Mouse (Mus musculus) liver, embryonic 18 days (tissue): Measurements from ENCODE around the gene Olfr1185-ps1. TPM values are rescaled to one million over a fixed set of nuclear protein-coding genes. Genes with fewer than 3 reads are reported as not detected.

Experiments
- polyA plus RNA-seq: library from polyadenylated mRNA; depleted of rRNA; stranded (reverse); fragments of >200 nt; gene quantifications from 2 replicates; pipeline ENCODE4 v1.2.3, GENCODE M21; 2012; rRNA removed

Gene Olfr1185-ps1
- not detected in 2 replicates for polyA plus RNA-seq

GRCm38 (mm10) chr2:88493020-88493419 lies at the start of gene Olfr1185-ps1:
Gene Olfr1185-ps1 (plus strand): TSS chr2:88493320.

GRCm38 (mm10) chr2:88449031-88449430 lies 44.1 kb upstream of the Olfr1185-ps1 start, which contains the start of gene Gm13757:
Gene Gm13757 (minus strand): TSS chr2:88449131.

GRCm38 (mm10) chr2:88454567-88454966 lies 38.6 kb upstream of the Olfr1185-ps1 start, which contains the start of gene Olfr1183:
Gene Olfr1183 (plus strand): TSS chr2:88454867.

GRCm38 (mm10) chr2:88483298-88483697 lies 9.8 kb upstream of the Olfr1185-ps1 start, which contains the start of gene Olfr1184:
Gene Olfr1184 (plus strand): TSS chr2:88483598.

GRCm38 (mm10) chr2:88518251-88518650 lies 25.1 kb downstream of the Olfr1185-ps1 start, which contains the start of gene Olfr1186:
Gene Olfr1186 (plus strand): TSS chr2:88518551.

Other genes starting within 250 kb of the Olfr1185-ps1 start
- not detected in 2 replicates for gene Olfr1173, start 213.4 kb upstream of the Olfr1185-ps1 start, polyA plus RNA-seq
- gene Olfr1174-ps, start 178.2 kb upstream of the Olfr1185-ps1 start, polyA plus RNA-seq = not detected in 2 replicates
- not detected in 2 replicates for gene Olfr1175-ps, start 166.1 kb upstream of the Olfr1185-ps1 start, polyA plus RNA-seq
- not detected in 2 replicates for gene Olfr1176, start 156.6 kb upstream of the Olfr1185-ps1 start, polyA plus RNA-seq
- not detected in 2 replicates for gene Olfr1177-ps, start 146.8 kb upstream of the Olfr1185-ps1 start, polyA plus RNA-seq
- not detected in 2 replicates for gene Olfr1178, start 106.3 kb upstream of the Olfr1185-ps1 start, polyA plus RNA-seq
- not detected in 2 replicates for gene Olfr1179, start 86.9 kb upstream of the Olfr1185-ps1 start, polyA plus RNA-seq
- not detected in 2 replicates for gene Olfr1180, start 74.2 kb upstream of the Olfr1185-ps1 start, polyA plus RNA-seq
- gene Olfr1181, start 67.1 kb upstream of the Olfr1185-ps1 start, polyA plus RNA-seq = not detected in 2 replicates
- not detected in 2 replicates for gene Gm13757, start 44.2 kb upstream of the Olfr1185-ps1 start, polyA plus RNA-seq
- gene Olfr1183, start 38.5 kb upstream of the Olfr1185-ps1 start, polyA plus RNA-seq = not detected in 2 replicates
- gene Olfr1184, start 9.7 kb upstream of the Olfr1185-ps1 start, polyA plus RNA-seq = not detected in 2 replicates
- not detected in 2 replicates for gene Olfr1186, start 25.2 kb downstream of the Olfr1185-ps1 start, polyA plus RNA-seq
- not detected in 2 replicates for gene Olfr1188, start 63.6 kb downstream of the Olfr1185-ps1 start, polyA plus RNA-seq
- gene Olfr1189, start 93.1 kb downstream of the Olfr1185-ps1 start, polyA plus RNA-seq = not detected in 2 replicates
- not detected in 2 replicates for gene Olfr1191-ps1, start 147.2 kb downstream of the Olfr1185-ps1 start, polyA plus RNA-seq
- not detected in 2 replicates for gene Olfr1192-ps1, start 155.2 kb downstream of the Olfr1185-ps1 start, polyA plus RNA-seq
- not detected in 2 replicates for gene Olfr1193, start 182.3 kb downstream of the Olfr1185-ps1 start, polyA plus RNA-seq
- not detected in 2 replicates for gene Olfr1195, start 195.9 kb downstream of the Olfr1185-ps1 start, polyA plus RNA-seq
- gene Olfr1196, start 211.3 kb downstream of the Olfr1185-ps1 start, polyA plus RNA-seq = not detected in 2 replicates
- not detected in 2 replicates for gene Olfr1197, start 239.0 kb downstream of the Olfr1185-ps1 start, polyA plus RNA-seq